Comparison of ENCODE assay signal across 8 mouse cellular contexts in the genomic region with DNA sequence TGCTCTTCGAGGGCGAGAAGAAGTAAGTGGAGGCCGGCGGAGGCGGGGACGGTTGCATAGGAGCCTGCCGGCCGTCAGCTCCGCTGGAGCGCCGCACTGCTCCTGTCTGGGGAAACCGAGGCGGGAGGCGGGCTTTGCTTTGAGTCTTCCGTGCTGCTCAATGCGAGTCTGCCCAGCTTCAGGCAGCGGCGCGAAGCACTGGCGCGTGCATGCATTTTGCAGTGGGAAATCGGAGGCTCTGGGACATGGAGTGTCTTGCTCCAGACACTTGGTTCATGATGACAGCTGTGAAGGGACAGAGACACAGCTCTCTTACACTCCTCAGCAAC. TPM values are rescaled to one million over a fixed set of nuclear protein-coding genes. Genes with fewer than 3 reads are reported as not detected.
A peak's percentile ranks its signal among the peaks of the same experiment; 100 is the strongest.
DNase-seq lines count a peak whose midpoint lies in the region; ATAC-seq and TF ChIP-seq lines count a peak whose summit lies in the region.

No protein-coding gene starts in this region.

- H3K9me3 ChIP-seq in kidney, embryonic 15.5 days (replicated peaks), result no peaks in the 10 kb centered on the region
- no peaks in the 10 kb centered on the region for H3K9me3 ChIP-seq in midbrain, embryonic 16.5 days (replicated peaks; ENCODE audit: control insufficient read depth, low read length, poor library complexity, severe bottlenecking)

- no peaks in the 10 kb centered on the region for H3K27me3 ChIP-seq in kidney, embryonic 15.5 days
- H3K27me3 ChIP-seq in midbrain, embryonic 16.5 days (ENCODE audit: control insufficient read depth, insufficient read depth, low read depth, low read length), result no peaks in the 10 kb centered on the region

- ATAC-seq in kidney, embryonic 15.5 days (replicated peaks; ENCODE audit: low FRiP score), result peak; percentile 56
- ATAC-seq in inflammation-experienced regulatory T-cells, adult 6 months, result peak; percentile 56
- peak; percentile 70 for ATAC-seq in midbrain, embryonic 16.5 days

- H3K4me2 ChIP-seq in kidney, embryonic 15.5 days, result peak overlapping the region; percentile 92
- peak overlapping the region; percentile 80 for H3K4me2 ChIP-seq in midbrain, embryonic 16.5 days (ENCODE audit: low read length)

- DNase-seq in kidney, postnatal 36 days, result no peak
- no peak for DNase-seq in right cerebral cortex, postnatal 14 days
- no peak for DNase-seq in gastrocnemius, adult 8-10 months (ENCODE audit: low spot score in 2 of 2)
- DNase-seq in right cerebral cortex, postnatal 4 days, result no peak

- H3K27ac ChIP-seq in kidney, embryonic 15.5 days, result peak overlapping the region; percentile 79
- no peak overlapping the region for H3K27ac ChIP-seq in cortical plate, adult 2 months (ENCODE audit: insufficient read depth, low read length)
- H3K27ac ChIP-seq in midbrain, embryonic 16.5 days (ENCODE audit: low read length), result peak overlapping the region; percentile 51

- under 1% methylated on average over 22 of the region's 22 CpGs for WGBS in kidney, embryonic 15.5 days
- WGBS in midbrain, embryonic 16.5 days, result under 1% methylated on average over 22 of the region's 22 CpGs

- no peak for TF ChIP-seq POLR2A in cortical plate, adult 2 months (IDR thresholded peaks at IDR 0.05; ENCODE audit: extremely low read depth, insufficient read depth, low read length)

- H3K36me3 ChIP-seq in kidney, embryonic 15.5 days, result peaks cover 26% of the 10 kb centered on the region
- H3K36me3 ChIP-seq in midbrain, embryonic 16.5 days (ENCODE audit: control insufficient read depth, insufficient read depth, low read length), result peaks cover 7% of the 10 kb centered on the region

- H3K4me3 ChIP-seq in kidney, embryonic 15.5 days (replicated peaks), result peak overlapping the region; percentile 90
- peak overlapping the region; percentile 61 for H3K4me3 ChIP-seq in cortical plate, adult 2 months (ENCODE audit: insufficient read depth, low read length)
- H3K4me3 ChIP-seq in midbrain, embryonic 16.5 days (ENCODE audit: low read depth, low read length), result peak overlapping the region; percentile 65

- H3K4me1 ChIP-seq in kidney, embryonic 15.5 days, result peaks cover 26% of the 10 kb centered on the region
- H3K4me1 ChIP-seq in cortical plate, adult 2 months (ENCODE audit: control insufficient read depth, insufficient read depth, low read length), result no peaks in the 10 kb centered on the region; the same call in 1 of the 2 replicates
- H3K4me1 ChIP-seq in midbrain, embryonic 16.5 days (ENCODE audit: control insufficient read depth, insufficient read depth, low read length), result peaks cover 20% of the 10 kb centered on the region

- TF ChIP-seq CTCF in cortical plate, adult 2 months (IDR thresholded peaks at IDR 0.05; ENCODE audit: extremely low read depth, insufficient read depth, low read length), result no peak

- H3K9ac ChIP-seq in kidney, embryonic 15.5 days, result peak overlapping the region; percentile 91
- H3K9ac ChIP-seq in midbrain, embryonic 16.5 days (ENCODE audit: low read depth, low read length), result peak overlapping the region; percentile 75

RNA-seq across cellular contexts. Expression of a gene that starts 0.3 kb away (rescaled TPM):
- polyA plus RNA-seq in kidney, embryonic 15.5 days (2015; fragmentation: Nextera tagmentation; extraction: Ambion mirVana), result 249 and 260 TPM in 2 replicates
- 121 and 126 TPM in 2 replicates for polyA plus RNA-seq in cortical plate, adult 2 months (2012; rRNA removed)
- 100 to 1,000 TPM; 120 to 150 (median 121) TPM for polyA plus RNA-seq in inflammation-experienced regulatory T-cells, adult 6 months (2017; shearing (Covaris generic))
- polyA plus RNA-seq in midbrain, embryonic 16.5 days (2015; fragmentation: Nextera tagmentation; extraction: Ambion mirVana), result 190 and 194 TPM in 2 replicates
- 10 to 100 TPM; 60.0 to 72.5 (median 60.7) TPM for total RNA-seq in gastrocnemius, adult 8-10 months (2022)

RNA-seq across cellular contexts. Expression of a gene that starts 19.1 kb away (rescaled TPM):
- polyA plus RNA-seq in kidney, embryonic 15.5 days (2015; fragmentation: Nextera tagmentation; extraction: Ambion mirVana), result 33.6 and 40.2 TPM in 2 replicates
- 18.2 and 19.8 TPM in 2 replicates for polyA plus RNA-seq in cortical plate, adult 2 months (2012; rRNA removed)
- polyA plus RNA-seq in inflammation-experienced regulatory T-cells, adult 6 months (2017; shearing (Covaris generic)), result 10 to 100 TPM; 37.0 to 37.7 (median 37.2) TPM
- 27.1 and 28.1 TPM in 2 replicates for polyA plus RNA-seq in midbrain, embryonic 16.5 days (2015; fragmentation: Nextera tagmentation; extraction: Ambion mirVana)
- 1 to 10 TPM; 4.1 to 5.7 (median 4.2) TPM for total RNA-seq in gastrocnemius, adult 8-10 months (2022)

RNA-seq across cellular contexts. Expression of a gene that starts 19.2 kb away (rescaled TPM):
- 15.7 and 16.9 TPM in 2 replicates for polyA plus RNA-seq in kidney, embryonic 15.5 days (2015; fragmentation: Nextera tagmentation; extraction: Ambion mirVana)
- 10.4 and 11.3 TPM in 2 replicates for polyA plus RNA-seq in cortical plate, adult 2 months (2012; rRNA removed)
- polyA plus RNA-seq in inflammation-experienced regulatory T-cells, adult 6 months (2017; shearing (Covaris generic)), result 10 to 100 TPM; 51.3 to 63.3 (median 56.7) TPM
- polyA plus RNA-seq in midbrain, embryonic 16.5 days (2015; fragmentation: Nextera tagmentation; extraction: Ambion mirVana), result 20.4 and 20.5 TPM in 2 replicates
- total RNA-seq in gastrocnemius, adult 8-10 months (2022), result 1 to 10 TPM; 3.4 to 6.1 (median 4.1) TPM

RNA-seq across cellular contexts. Expression of a gene that starts 33.0 kb away (rescaled TPM):
- polyA plus RNA-seq in kidney, embryonic 15.5 days (2015; fragmentation: Nextera tagmentation; extraction: Ambion mirVana), result 15.4 and 18.5 TPM in 2 replicates
- polyA plus RNA-seq in cortical plate, adult 2 months (2012; rRNA removed), result 6.5 and 7.4 TPM in 2 replicates
- polyA plus RNA-seq in inflammation-experienced regulatory T-cells, adult 6 months (2017; shearing (Covaris generic)), result 1 to 10 TPM; 1.5 to 2.4 (median 1.7) TPM
- 22.0 and 29.1 TPM in 2 replicates for polyA plus RNA-seq in midbrain, embryonic 16.5 days (2015; fragmentation: Nextera tagmentation; extraction: Ambion mirVana)
- 10 to 100 TPM; 24.6 to 27.4 (median 26.7) TPM for total RNA-seq in gastrocnemius, adult 8-10 months (2022)

RNA-seq across cellular contexts. Expression of a gene that starts 53.8 kb away (rescaled TPM):
- polyA plus RNA-seq in kidney, embryonic 15.5 days (2015; fragmentation: Nextera tagmentation; extraction: Ambion mirVana), result 6.0 and 6.3 TPM in 2 replicates
- 54.6 and 73.6 TPM in 2 replicates for polyA plus RNA-seq in cortical plate, adult 2 months (2012; rRNA removed)
- polyA plus RNA-seq in inflammation-experienced regulatory T-cells, adult 6 months (2017; shearing (Covaris generic)), result 10 to 100 TPM; 55.8 to 72.0 (median 64.8) TPM
- 47.1 and 52.0 TPM in 2 replicates for polyA plus RNA-seq in midbrain, embryonic 16.5 days (2015; fragmentation: Nextera tagmentation; extraction: Ambion mirVana)
- total RNA-seq in gastrocnemius, adult 8-10 months (2022), result 1 to 10 TPM in 1 of 4 experiments, under 1 TPM in 3; 0.32 to 1.0 (median 0.45) TPM
